Mouse (Mus musculus): ENCODE data around the gene Fbxw8.

GRCm38 (mm10) chr5:118126671-118127070, 28.6 kb downstream of the Fbxw8 start:
- TF ChIP-seq EP300 (IDR thresholded peaks at IDR 0.05; ENCODE audit: low read depth), result no peak
- TF ChIP-seq CTCF (IDR thresholded peaks at IDR 0.05; ENCODE audit: low read depth), result no peak
